Mouse (Mus musculus) ES-CJ7 (cell line): ENCODE results near the gene Bcar3.

Source experiments
- DNase-seq: peaks from one replicate; pipeline ENCODE4 v3.0.0; 2011; ENCODE audit warnings: low read depth, low spot score

Gene Bcar3

GRCm38 (mm10) chr3:122418564-122419274, 124.8 kb downstream of the Bcar3 start:
- DNase-seq: no peak

GRCm38 (mm10) chr3:122419610-122420409, 125.9 kb downstream of the Bcar3 start:
- DNase-seq: peak; percentile 84

GRCm38 (mm10) chr3:122420410-122420774, 126.5 kb downstream of the Bcar3 start:
- peak; percentile 68 for DNase-seq

- no peak for DNase-seq
Observed at GRCm38 (mm10) chr3:122421042-122421702, 127.2 kb downstream of the Bcar3 start.

- no peak for DNase-seq
Observed at GRCm38 (mm10) chr3:122421802-122422201, 127.9 kb downstream of the Bcar3 start.

- no peak for DNase-seq
Observed at GRCm38 (mm10) chr3:122422276-122422675, 128.3 kb downstream of the Bcar3 start.

- no peak for DNase-seq
Observed at GRCm38 (mm10) chr3:122423643-122424042, 129.7 kb downstream of the Bcar3 start.

- peak; percentile 38 for DNase-seq
Observed at GRCm38 (mm10) chr3:122428325-122428821, 134.4 kb downstream of the Bcar3 start.

GRCm38 (mm10) chr3:122430780-122431497, 137.0 kb downstream of the Bcar3 start:
- DNase-seq: no peak

GRCm38 (mm10) chr3:122432811-122433406, 139.0 kb downstream of the Bcar3 start:
- DNase-seq: peak; percentile 81

GRCm38 (mm10) chr3:122433975-122434626, 140.2 kb downstream of the Bcar3 start:
- DNase-seq: peak; percentile 96

- peak; percentile 53 for DNase-seq
Observed at GRCm38 (mm10) chr3:122434983-122435935, 141.3 kb downstream of the Bcar3 start.

- no peak for DNase-seq
Observed at GRCm38 (mm10) chr3:122438143-122438825, 144.3 kb downstream of the Bcar3 start.

- DNase-seq: no peak
Observed at GRCm38 (mm10) chr3:122445696-122446095, 151.8 kb downstream of the Bcar3 start.

- DNase-seq: no peak
Observed at GRCm38 (mm10) chr3:122446678-122447077, 152.7 kb downstream of the Bcar3 start.

- DNase-seq: peak; percentile 60
Observed at GRCm38 (mm10) chr3:122448196-122448595, 154.3 kb downstream of the Bcar3 start.

GRCm38 (mm10) chr3:122450041-122450440, 156.1 kb downstream of the Bcar3 start:
- DNase-seq: no peak

- peak; percentile 31 for DNase-seq
Observed at GRCm38 (mm10) chr3:122453875-122454274, 159.9 kb downstream of the Bcar3 start.

- no peak for DNase-seq
Observed at GRCm38 (mm10) chr3:122456156-122456555, 162.2 kb downstream of the Bcar3 start.
